Mouse (Mus musculus): ENCODE measurements around the gene Tssk4.

Gene Tssk4

GRCm38 (mm10) chr14:55649884-55650283, at the start of gene Tssk4:
Gene Tssk4, plus strand, starts transcription at chr14:55650184.
- no peak for DNase-seq

DNA sequence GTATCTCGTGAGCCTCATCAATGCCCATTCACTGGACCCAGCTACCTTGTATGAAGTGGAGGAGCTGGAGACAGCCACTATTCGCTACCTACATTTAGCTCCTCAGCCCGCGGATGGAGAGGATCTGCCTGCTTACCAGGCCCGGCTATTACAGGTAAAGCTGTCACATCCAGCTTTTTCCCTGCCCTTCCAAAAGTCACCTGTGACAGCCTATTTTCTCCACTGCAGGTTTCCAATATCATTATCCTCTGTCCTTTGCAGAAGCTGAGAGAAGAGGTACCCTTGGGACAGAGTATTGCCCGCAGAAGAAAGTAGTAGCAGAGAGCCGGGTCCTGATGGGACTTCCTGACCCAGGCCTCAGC, 46.7 kb upstream of the Tssk4 start, which contains the start of gene Irf9:
Irf9 (plus strand) TSS at position 301 of the 362 bp plus-strand sequence.
- DNase-seq = no peak

DNA sequence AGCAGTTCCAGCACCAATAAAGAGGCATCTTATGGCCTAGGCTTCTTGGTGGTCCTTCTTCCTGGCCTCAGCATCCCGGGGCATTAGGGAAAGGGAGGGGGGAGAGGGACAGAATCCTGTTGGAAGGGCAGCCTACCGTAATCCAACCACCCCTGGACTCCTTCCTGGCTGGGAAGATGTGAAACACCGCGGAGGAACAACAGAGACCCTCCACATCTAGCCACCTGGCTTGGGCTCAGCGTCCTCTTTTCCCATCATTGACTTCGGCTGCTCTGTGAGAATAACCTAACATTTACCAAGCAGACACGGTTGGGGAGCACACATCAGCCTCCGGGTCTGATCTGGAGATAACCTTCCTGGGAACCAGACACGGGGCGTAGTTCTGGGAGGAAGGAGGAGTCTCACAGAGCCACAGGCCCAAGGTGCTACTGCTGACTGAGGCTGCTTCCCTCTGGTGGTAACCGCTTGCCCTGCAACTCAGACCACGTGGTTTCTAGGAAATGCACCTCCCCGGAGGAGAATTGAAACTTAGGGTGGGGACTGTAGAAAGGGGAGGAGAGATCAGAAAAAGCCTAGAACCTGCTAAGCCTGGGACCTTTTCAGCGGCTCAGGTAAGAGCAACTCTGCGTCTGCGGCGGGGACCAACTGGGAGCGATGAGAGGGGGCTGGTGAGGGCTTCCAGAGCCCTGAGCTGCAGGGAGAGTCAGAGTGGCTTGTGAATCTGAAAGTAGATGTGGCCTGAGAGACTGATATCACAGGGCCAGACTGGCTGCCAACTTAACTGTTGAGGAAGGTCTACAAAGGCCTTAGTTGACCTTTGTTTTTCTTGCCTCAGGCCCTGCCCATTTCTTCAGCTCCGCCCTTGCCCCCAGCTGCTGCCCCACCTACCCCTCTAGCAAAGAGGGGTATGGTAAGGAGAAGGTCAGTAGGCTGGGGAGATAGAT, 46.1 kb upstream of the Tssk4 start:
- DNase-seq = peak; percentile 93 to 94

DNA sequence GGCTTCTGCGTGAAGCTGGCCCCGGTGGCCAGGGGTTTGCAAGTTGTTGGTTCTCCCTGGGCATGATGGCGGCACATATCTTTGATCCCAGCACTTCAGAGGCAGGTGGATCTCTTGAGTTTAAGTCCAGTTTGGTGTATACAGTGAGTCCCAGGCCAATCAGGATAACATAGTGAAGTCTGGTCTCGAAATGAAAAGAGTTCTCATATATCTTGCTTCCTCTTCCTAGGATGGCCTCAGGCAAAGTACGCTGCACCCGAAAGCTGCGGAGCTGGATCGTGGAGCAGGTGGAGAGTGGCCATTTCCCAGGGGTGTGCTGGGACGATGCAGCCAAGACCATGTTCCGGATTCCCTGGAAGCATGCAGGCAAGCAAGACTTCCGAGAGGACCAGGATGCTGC, 45.2 kb upstream of the Tssk4 start:
- DNase-seq = peak in 1 of 2 experiments; percentile 15

GRCm38 (mm10) chr14:55605743-55606459, 44.1 kb upstream of the Tssk4 start:
- DNase-seq = no peak

DNA sequence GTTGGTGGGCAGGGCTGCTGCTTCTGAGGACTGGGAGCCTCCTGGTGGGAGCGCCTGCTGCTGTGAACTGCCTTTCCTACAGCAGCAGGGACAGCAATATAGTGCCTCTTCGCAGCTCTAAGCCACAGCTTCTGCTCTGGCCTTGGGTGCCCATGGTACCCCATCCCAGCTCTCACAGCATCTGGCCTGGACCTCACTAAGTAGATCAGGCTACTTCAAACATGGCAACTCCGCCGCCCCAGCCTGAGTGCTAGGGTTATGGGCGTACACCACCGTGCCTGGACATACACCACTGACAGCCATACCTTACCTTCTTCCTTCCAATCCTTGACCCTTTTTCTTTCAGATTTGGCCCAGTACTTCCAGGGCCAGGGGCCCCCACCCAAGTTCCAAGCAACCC, 41.6 kb upstream of the Tssk4 start:
- DNase-seq = no peak

DNA sequence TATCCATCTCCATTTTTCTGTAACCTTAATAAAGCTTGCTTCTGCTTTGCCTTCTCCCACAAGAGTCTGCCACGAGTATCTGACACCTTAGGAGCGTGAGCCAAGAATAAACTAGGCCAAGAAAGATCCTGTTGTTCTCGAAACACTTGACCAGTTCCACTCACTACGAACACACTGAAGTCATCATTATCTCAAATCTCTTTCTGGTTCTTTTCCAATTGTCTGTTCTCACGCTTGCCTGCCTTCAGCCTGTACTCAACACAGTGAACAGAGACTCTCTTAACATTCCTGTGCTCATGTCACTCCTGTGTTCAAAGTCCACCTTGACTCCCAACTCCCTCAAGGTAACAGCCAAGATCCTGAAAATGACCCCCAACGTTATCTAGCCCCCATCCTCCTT, 36.6 kb upstream of the Tssk4 start:
- no peak for DNase-seq

DNA sequence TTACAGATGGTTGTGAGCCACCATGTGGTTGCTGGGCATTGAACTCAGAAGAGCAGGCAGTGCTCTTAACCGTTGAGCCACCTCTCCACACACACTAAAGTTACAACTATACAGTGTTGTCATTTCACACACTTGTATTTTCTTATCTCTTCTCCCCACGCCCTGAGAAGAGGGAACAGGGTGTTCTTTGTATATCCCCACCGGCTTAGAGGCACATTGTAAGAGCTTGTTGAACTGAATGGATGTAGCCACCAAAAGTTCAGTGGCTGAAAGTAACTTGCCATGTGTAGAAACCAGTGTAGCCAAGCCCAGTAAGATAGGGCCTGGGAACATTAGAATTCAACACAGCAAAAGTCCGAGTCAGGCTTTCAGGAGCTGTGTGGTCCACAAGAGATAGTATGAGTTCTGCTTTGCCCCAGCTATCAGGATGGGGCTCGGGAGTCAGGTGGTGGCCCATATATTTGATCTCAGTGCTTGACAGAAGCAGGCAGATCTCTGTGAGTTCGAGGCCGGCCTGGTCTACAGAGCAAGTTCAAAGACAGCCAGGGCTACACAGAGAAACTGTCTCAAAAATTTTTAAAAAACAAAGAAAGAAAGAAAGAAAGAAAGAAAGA, 35.3 kb upstream of the Tssk4 start:
- no peak for DNase-seq

GRCm38 (mm10) chr14:55615876-55616275, 34.1 kb upstream of the Tssk4 start:
- no peak for DNase-seq

DNA sequence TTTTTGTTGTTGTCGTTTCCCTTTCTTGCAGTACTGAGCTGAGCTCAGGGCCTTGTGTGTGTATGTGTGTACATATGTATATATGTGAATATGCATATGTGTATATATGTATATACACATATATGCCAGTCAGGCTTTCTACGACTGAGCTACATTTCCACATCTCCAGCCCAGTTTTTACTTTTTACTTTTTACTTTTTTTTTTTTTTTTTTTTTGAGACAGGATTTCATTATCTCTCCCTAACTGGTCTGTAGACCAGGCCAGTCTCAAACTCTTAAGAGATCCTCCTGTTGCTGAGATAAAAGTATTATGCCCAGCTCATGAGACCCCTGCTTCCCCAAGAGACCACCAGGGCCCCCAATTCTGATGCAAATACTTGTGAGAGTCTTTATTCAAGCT, 33.1 kb upstream of the Tssk4 start:
- DNase-seq = no peak

DNA sequence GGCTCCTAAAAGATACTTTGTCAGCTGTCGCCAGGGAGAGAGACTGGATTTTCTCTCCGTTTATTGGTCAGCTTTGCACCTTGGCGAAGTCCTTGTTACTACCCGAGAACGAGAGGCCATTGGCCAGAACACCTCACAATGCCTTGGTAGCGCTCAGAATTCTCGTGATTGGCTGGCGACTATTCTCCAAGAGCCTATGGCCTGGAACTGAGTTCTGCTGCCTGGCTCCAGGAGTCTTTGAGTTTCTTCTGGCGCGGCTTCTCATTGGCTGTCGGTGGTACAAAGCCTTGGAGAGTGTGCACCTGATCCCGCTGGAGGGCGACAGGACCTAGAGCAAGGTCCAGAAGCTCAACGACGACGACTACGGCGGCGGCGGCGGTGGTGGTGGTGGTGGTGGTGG, 32.2 kb upstream of the Tssk4 start, which contains the start of gene Rec8:
Rec8 (plus strand) TSS at position 216 of the 400 bp plus-strand sequence.
- DNase-seq = peak in 1 of 2 experiments; percentile 5

DNA sequence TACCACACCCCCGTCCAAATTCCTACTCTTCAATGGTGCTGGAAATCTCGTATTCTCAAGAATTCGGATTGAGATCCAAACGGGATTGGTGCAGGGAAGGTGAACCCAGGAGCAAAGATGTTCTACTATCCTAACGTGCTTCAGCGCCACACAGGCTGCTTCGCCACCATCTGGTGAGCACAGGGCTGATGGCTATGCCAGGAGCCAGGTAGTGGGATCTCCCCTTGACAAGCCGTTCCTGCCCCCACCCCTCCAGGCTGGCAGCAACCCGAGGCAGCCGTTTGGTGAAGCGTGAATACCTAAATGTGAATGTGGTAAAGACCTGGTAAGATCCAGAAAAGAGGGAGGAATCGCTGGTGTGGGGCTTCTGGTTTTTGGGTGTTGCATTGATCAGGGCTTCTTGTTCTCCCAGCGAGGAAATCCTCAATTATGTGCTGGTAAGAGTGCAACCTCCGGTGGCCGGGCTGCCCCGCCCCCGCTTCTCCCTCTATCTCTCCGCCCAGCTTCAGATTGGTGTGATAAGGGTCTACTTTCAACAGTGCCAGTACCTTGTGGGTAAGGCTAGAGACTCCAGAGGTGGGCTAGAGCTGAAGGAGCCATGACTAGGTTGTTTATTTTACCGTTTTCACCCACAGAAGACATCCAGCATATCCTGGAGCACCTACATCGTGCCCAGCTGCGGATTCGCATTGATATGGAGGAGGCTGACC, 31.3 kb upstream of the Tssk4 start:
- peak in 1 of 2 experiments; percentile 6 for DNase-seq

- no peak for DNase-seq
These were observed 21.7 kb upstream of the Tssk4 start for GRCm38 (mm10) chr14:55628077-55628827.

DNA sequence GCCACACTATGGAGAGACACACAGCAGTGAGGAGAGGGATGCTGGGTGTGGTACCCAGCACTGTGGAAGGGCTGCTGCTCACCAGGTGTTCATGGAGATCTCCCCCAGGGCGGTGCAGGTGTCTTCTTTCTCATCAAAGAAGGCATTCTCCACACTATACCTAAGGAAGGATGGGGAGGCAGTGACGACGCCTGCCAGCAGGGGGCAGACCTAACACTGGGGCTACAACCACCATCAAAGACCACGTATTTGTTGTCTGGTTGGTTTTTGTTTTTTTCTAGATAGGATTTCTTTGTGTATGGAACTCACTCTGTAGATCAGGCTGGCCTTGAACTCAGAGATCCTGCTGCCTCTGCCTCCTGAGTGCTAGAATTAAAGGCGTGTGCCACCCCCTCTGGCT, 20.7 kb upstream of the Tssk4 start:
- DNase-seq = peak; percentile 89 to 91

GRCm38 (mm10) chr14:55634874-55635522, 15.0 kb upstream of the Tssk4 start:
- no peak for DNase-seq

GRCm38 (mm10) chr14:55635523-55636007, 14.4 kb upstream of the Tssk4 start, which contains the start of gene Ipo4:
Gene Ipo4, minus strand, starts transcription at chr14:55635957.
- peak; percentile 82 for DNase-seq

GRCm38 (mm10) chr14:55637795-55638194, 12.2 kb upstream of the Tssk4 start, which contains the start of gene Gm49378:
Gene Gm49378, minus strand, starts transcription at chr14:55637895.
- no peak for DNase-seq

GRCm38 (mm10) chr14:55640816-55641215, 9.2 kb upstream of the Tssk4 start:
- DNase-seq = no peak

DNA sequence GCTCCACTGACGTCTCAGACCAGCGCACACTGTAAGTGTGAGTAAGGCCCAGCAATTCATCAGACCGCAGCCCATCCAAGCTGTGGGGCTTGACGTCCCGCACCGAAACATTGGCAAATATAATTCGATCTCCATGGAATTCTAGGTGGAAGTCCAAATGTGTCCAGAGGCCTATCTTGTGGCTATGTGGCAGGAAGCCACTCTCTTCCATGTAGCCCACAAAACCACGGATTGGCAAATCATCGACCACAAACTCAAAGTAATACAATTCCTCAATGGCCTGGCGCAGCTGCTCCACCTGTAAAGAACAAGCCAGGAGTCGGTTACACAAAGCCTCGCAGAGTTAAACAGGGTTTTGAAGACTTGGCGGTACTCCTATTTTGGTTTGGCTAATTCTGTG, 8.7 kb upstream of the Tssk4 start:
- no peak for DNase-seq

GRCm38 (mm10) chr14:55642679-55643059, 7.3 kb upstream of the Tssk4 start:
- DNase-seq = no peak

All from B cell, adult 2 months (primary cell).